Mouse (Mus musculus) hindbrain, postnatal 0 days (tissue): ENCODE measurements around the gene H2al1e. TPM values are rescaled to one million over a fixed set of nuclear protein-coding genes. Genes with fewer than 3 reads are reported as not detected.
"Not testable (repeated sequence)": the region's sequence is repeated elsewhere in the genome, so short reads cannot be mapped to it uniquely, and the experiment has no call there.

Source experiments
- ATAC-seq: fragments of 200-750 bp; cut with Nextera tagmentation; 2 replicates; pipeline ENCODE4 v1.8.0; 2017; ENCODE audit warnings: mild to moderate bottlenecking, moderate TSS enrichment, moderate library complexity
- DNase-seq: peaks from one replicate; pipeline ENCODE4 v3.0.0-alpha.2; 2015; ENCODE audit warnings: low spot score
- H3K27ac ChIP-seq: fragments of 300-500 bp; sonication (generic); 2 replicates; pipeline ENCODE4 v1.5.1; 2014; ENCODE audit warnings: mild to moderate bottlenecking
- H3K27me3 ChIP-seq: fragments of 300-500 bp; sonication (generic); 2 replicates; pipeline ENCODE4 v1.6.1; 2014; ENCODE audit warnings: low read length, mixed read lengths; ENCODE audit not compliant: insufficient read depth
- H3K36me3 ChIP-seq: fragments of 300-500 bp; sonication (generic); 2 replicates; pipeline ENCODE4 v1.6.1; 2014; ENCODE audit warnings: low read length, mixed read lengths; ENCODE audit not compliant: insufficient read depth
- H3K4me1 ChIP-seq: fragments of 300-500 bp; sonication (generic); 2 replicates; pipeline ENCODE4 v1.6.1; 2014; ENCODE audit warnings: antibody characterized with exemption, low read length, mixed read lengths; ENCODE audit not compliant: insufficient read depth
- H3K4me2 ChIP-seq: fragments of 300-500 bp; sonication (generic); 2 replicates; pipeline ENCODE4 v1.6.1; 2014; ENCODE audit warnings: low read depth, mild to moderate bottlenecking, low read length, moderate library complexity, mixed read lengths
- H3K4me3 ChIP-seq: fragments of 300-500 bp; sonication (generic); 2 replicates; pipeline ENCODE4 v1.5.1; 2014; ENCODE audit warnings: low read length
- H3K9ac ChIP-seq: fragments of 300-500 bp; sonication (generic); replicated peaks from 2 replicates; pipeline ENCODE4 v1.6.1; 2014; ENCODE audit warnings: mild to moderate bottlenecking, low read length, moderate library complexity, mixed read lengths
- H3K9me3 ChIP-seq: fragments of 300-500 bp; sonication (generic); 2 replicates; pipeline ENCODE4 v1.6.1; 2016; ENCODE audit warnings: low read length, mixed read lengths
- CTCF ChIP-seq: IDR thresholded peaks from 2 replicates; pipeline ENCODE4 v1.5.1; 2016; ENCODE audit warnings: antibody characterized with exemption, control low read depth, low read depth
- WGBS: fragments of 180-500 bp; shearing (Covaris S2); extraction: QIAGEN DNeasy Blood & Tissue Kit; methylation state at CpG from one replicate; pipeline ENCODE4 v1.1.7; 2014; 5-methylcytosine and 5-hydroxymethylcytosine counted together
- polyA plus RNA-seq: library from polyadenylated mRNA; unstranded; fragments of >200 nt; fragmentation: Nextera tagmentation; extraction: Ambion mirVana; gene quantifications from 2 replicates; pipeline ENCODE4 v1.2.1, GENCODE M21; 2015
- total RNA-seq: library from RNA; depleted of rRNA; stranded (reverse); fragments of >200 nt; gene quantifications from 2 replicates; pipeline ENCODE4 v1.2.3, GENCODE M21; 2014; rRNA removed

H2al1e gene
- total RNA-seq: not detected in 2 replicates
- polyA plus RNA-seq: not detected in 2 replicates

GRCm38 (mm10) chrX:11311634-11312033 is at the start of gene H2al1e:
TSS of gene H2al1e (plus strand) at chrX:11311934.
- H3K9me3 ChIP-seq, ATAC-seq, H3K4me2 ChIP-seq, H3K27me3 ChIP-seq, H3K4me1 ChIP-seq, H3K9ac ChIP-seq, H3K36me3 ChIP-seq, H3K27ac ChIP-seq, H3K4me3 ChIP-seq, DNase-seq: not testable (repeated sequence)
- WGBS: no CpG with 5 or more reads among the region's 3 CpGs

GRCm38 (mm10) chrX:11264918-11265317 is 46.8 kb upstream of the H2al1e start:
- Histone ChIP-seq H3K27me3 (no peaks in the 10 kb centered on the region), H3K9ac (no peak overlapping the region), H3K36me3 (no peaks in the 10 kb centered on the region), H3K4me2 (no peak overlapping the region), H3K27ac (no peak overlapping the region), H3K4me1 (no peaks in the 10 kb centered on the region), H3K9me3 (no peaks in the 10 kb centered on the region), H3K4me3 (no peak overlapping the region)
- WGBS: 84% methylated on average over 8 of the region's 8 CpGs
- DNase-seq (no peak), ATAC-seq (no peak)
- no peak for TF ChIP-seq CTCF

GRCm38 (mm10) chrX:11267791-11268190 is 43.9 kb upstream of the H2al1e start:
- 56% methylated on average over 7 of the region's 7 CpGs for WGBS
- DNase-seq: no peak
- Histone ChIP-seq H3K4me2 (no peak overlapping the region), H3K27ac (no peak overlapping the region), H3K27me3 (no peaks in the 10 kb centered on the region), H3K36me3 (no peaks in the 10 kb centered on the region), H3K4me3 (no peak overlapping the region), H3K9ac (no peak overlapping the region), H3K9me3 (no peaks in the 10 kb centered on the region), H3K4me1 (no peaks in the 10 kb centered on the region)
- no peak for ATAC-seq
- TF ChIP-seq CTCF: no peak

GRCm38 (mm10) chrX:11269074-11269473 is 42.7 kb upstream of the H2al1e start:
- Histone ChIP-seq H3K27me3 (no peaks in the 10 kb centered on the region), H3K27ac (no peak overlapping the region), H3K9ac (no peak overlapping the region), H3K36me3 (no peaks in the 10 kb centered on the region), H3K4me1 (no peaks in the 10 kb centered on the region), H3K4me3 (no peak overlapping the region), H3K9me3 (no peaks in the 10 kb centered on the region), H3K4me2 (no peak overlapping the region)
- peak; percentile 96 for ATAC-seq
- TF ChIP-seq CTCF: no peak
- 53% methylated on average over 3 of the region's 3 CpGs for WGBS
- peak; percentile 78 for DNase-seq

GRCm38 (mm10) chrX:11273190-11273589 is 38.5 kb upstream of the H2al1e start:
- TF ChIP-seq CTCF: no peak
- ATAC-seq (no peak), DNase-seq (no peak)
- no peaks in the 10 kb centered on the region for H3K36me3 ChIP-seq
- no peak overlapping the region for H3K4me3 ChIP-seq
- no peaks in the 10 kb centered on the region for H3K27me3 ChIP-seq
- H3K9ac ChIP-seq: no peak overlapping the region
- no peak overlapping the region for H3K27ac ChIP-seq
- H3K4me2 ChIP-seq: no peak overlapping the region
- H3K9me3 ChIP-seq: no peaks in the 10 kb centered on the region
- 81% methylated on average over 3 of the region's 3 CpGs for WGBS
- H3K4me1 ChIP-seq: no peaks in the 10 kb centered on the region

GRCm38 (mm10) chrX:11277083-11277482 is 34.7 kb upstream of the H2al1e start:
- Histone ChIP-seq H3K9ac (no peak overlapping the region), H3K9me3 (no peaks in the 10 kb centered on the region), H3K4me3 (no peak overlapping the region), H3K4me2 (no peak overlapping the region), H3K27me3 (no peaks in the 10 kb centered on the region), H3K36me3 (no peaks in the 10 kb centered on the region), H3K4me1 (no peaks in the 10 kb centered on the region), H3K27ac (no peak overlapping the region)
- WGBS: 58% methylated on average over 6 of the region's 6 CpGs
- no peak for ATAC-seq
- no peak for DNase-seq
- no peak for TF ChIP-seq CTCF

- H3K27ac ChIP-seq: no peak overlapping the region
- H3K9me3 ChIP-seq: no peaks in the 10 kb centered on the region
- H3K27me3 ChIP-seq: no peaks in the 10 kb centered on the region
- no peaks in the 10 kb centered on the region for H3K36me3 ChIP-seq
- no peak for TF ChIP-seq CTCF
- H3K4me1 ChIP-seq: no peaks in the 10 kb centered on the region
- WGBS: 73% methylated on average over 2 of the region's 2 CpGs
- no peak overlapping the region for H3K4me2 ChIP-seq
- H3K4me3 ChIP-seq: no peak overlapping the region
- DNase-seq: no peak
- H3K9ac ChIP-seq: no peak overlapping the region
- ATAC-seq: no peak
These were observed 31.0 kb upstream of the H2al1e start for GRCm38 (mm10) chrX:11280741-11281140.
